Mouse (Mus musculus): ENCODE results near the gene Hao2. TPM values are rescaled to one million over a fixed set of nuclear protein-coding genes. Genes with fewer than 3 reads are reported as not detected.

The Hao2 gene
- polyA plus RNA-seq, 1 experiment from 2014 or later: not detected

DNA sequence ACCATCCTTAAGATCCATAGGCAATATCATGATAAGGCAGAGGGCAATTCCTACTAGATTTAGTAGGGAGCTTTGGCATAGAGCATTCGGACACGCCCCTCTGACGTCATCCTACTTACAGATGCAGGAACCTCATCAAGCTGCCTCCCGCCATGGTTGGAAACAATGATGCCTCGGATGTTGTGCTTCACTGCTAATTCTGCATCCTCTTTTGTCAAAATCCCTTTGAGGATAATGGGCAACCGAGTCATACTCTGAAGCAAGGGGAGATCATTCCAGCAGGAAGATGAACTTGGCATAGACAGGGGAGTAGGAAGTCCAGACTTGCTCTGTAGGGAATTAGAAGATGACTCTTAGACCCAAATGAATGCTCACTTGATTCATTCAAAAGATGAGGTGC lies 12.8 kb downstream of the Hao2 start:
- no peaks in the 10 kb centered on the region for H3K27me3 ChIP-seq (ENCODE audit: control insufficient read depth, insufficient read depth, low read length)
- 73% methylated on average over 6 of the region's 6 CpGs for WGBS
- no peak overlapping the region for H3K9ac ChIP-seq
- no peak for DNase-seq (ENCODE audit: low spot score)
- H3K9me3 ChIP-seq (ENCODE audit: control insufficient read depth, low read length): no peaks in the 10 kb centered on the region
- H3K4me3 ChIP-seq (replicated peaks; ENCODE audit: low read length): no peak overlapping the region
- H3K36me3 ChIP-seq (replicated peaks; ENCODE audit: control insufficient read depth, insufficient read depth): no peaks in the 10 kb centered on the region
- ATAC-seq (ENCODE audit: low FRiP score): no peak
- no peak overlapping the region for H3K27ac ChIP-seq
- no peak overlapping the region for H3K4me2 ChIP-seq (replicated peaks)
- H3K4me1 ChIP-seq (replicated peaks; ENCODE audit: control insufficient read depth, insufficient read depth, low read length): no peaks in the 10 kb centered on the region

DNA sequence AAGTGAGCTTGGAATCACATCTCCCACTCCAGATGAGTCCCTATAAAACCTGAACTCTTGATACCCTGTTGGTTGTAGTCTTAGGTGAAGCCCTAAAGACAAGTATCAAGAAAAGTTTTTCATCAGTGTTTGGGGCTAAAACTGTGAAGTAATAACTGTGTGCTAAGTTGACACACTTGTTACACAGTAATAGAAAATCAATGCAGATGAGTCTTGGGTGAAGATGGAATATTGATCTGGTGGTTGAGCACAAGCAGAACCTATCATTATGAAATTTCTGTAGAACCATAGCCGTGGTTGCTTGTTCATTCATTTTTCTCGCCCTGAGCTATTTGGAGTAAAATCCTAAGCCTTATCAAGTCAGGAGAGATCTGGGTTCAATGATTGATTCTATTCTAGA lies 24.8 kb downstream of the Hao2 start:
- no peak overlapping the region for H3K27ac ChIP-seq
- no peak overlapping the region for H3K9ac ChIP-seq
- no peak overlapping the region for H3K4me2 ChIP-seq (replicated peaks)
- no peaks in the 10 kb centered on the region for H3K9me3 ChIP-seq (ENCODE audit: control insufficient read depth, low read length)
- no peaks in the 10 kb centered on the region for H3K27me3 ChIP-seq (ENCODE audit: control insufficient read depth, insufficient read depth, low read length)
- DNase-seq (ENCODE audit: low spot score) (no peak), ATAC-seq (ENCODE audit: low FRiP score) (no peak)
- no peaks in the 10 kb centered on the region for H3K4me1 ChIP-seq (replicated peaks; ENCODE audit: control insufficient read depth, insufficient read depth, low read length)
- H3K4me3 ChIP-seq (replicated peaks; ENCODE audit: low read length): no peak overlapping the region
- WGBS: 85% methylated on average over 2 of the region's 2 CpGs
- no peaks in the 10 kb centered on the region for H3K36me3 ChIP-seq (replicated peaks; ENCODE audit: control insufficient read depth, insufficient read depth)

DNA sequence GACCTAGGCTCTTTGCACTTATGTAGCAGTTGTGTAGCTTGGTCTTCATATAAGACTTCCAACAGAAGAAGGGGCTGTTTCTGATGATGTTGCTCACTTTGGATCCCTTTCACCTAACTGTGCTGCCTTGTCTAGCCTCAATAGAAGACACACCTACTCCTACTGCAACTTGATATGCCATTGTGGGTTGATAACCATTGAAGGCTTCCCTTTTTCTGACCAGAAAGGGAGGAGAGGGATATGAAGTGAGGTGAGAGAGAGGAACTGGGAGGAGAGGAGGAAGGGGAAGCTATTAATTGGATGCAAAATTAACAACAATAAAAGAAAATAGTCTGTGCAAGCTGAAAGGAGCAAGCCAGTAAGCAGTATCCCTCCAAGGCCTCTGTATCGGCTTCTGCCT lies 30.2 kb downstream of the Hao2 start:
- H3K4me1 ChIP-seq (replicated peaks; ENCODE audit: control insufficient read depth, insufficient read depth, low read length): no peaks in the 10 kb centered on the region
- no peaks in the 10 kb centered on the region for H3K9me3 ChIP-seq (ENCODE audit: control insufficient read depth, low read length)
- no peaks in the 10 kb centered on the region for H3K36me3 ChIP-seq (replicated peaks; ENCODE audit: control insufficient read depth, insufficient read depth)
- H3K4me2 ChIP-seq (replicated peaks): no peak overlapping the region
- WGBS: 95% methylated on average over 1 of the region's 1 CpGs
- H3K27ac ChIP-seq: no peak overlapping the region
- no peaks in the 10 kb centered on the region for H3K27me3 ChIP-seq (ENCODE audit: control insufficient read depth, insufficient read depth, low read length)
- H3K9ac ChIP-seq: no peak overlapping the region
- DNase-seq (ENCODE audit: low spot score) (no peak), ATAC-seq (ENCODE audit: low FRiP score) (no peak)
- no peak overlapping the region for H3K4me3 ChIP-seq (replicated peaks; ENCODE audit: low read length)

DNA sequence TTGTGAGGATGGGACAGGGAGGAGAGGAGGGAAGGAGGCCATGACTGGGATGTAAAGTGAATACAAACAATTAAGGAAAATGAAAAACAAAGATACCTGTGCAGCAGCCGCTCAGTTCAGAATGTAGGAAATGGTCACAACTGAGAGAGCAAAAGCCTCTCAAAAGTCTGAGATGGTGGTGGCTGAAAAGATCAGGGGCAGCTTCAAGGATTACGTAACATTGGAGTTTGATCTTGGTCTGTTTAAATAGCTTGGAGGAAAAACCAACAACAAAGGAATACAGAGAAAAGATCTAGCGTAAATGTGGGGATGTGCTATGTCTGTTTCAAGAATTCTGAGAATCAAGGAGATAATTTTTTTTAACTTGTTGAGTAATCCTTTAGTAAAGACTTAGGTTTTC lies 33.5 kb downstream of the Hao2 start, which contains the start of gene Hsd3b1:
TSS of gene Hsd3b1 (minus strand) at position 219 of the 400 bp plus-strand sequence.
- no peak within 1 kb of the TSS for H3K27ac ChIP-seq
- no peak for ATAC-seq (ENCODE audit: low FRiP score)
- H3K27me3 ChIP-seq (ENCODE audit: control insufficient read depth, insufficient read depth, low read length): no peaks in the 10 kb centered on the region
- H3K4me3 ChIP-seq (replicated peaks; ENCODE audit: low read length): no peak within 1 kb of the TSS
- H3K4me2 ChIP-seq (replicated peaks): no peak within 1 kb of the TSS
- H3K4me1 ChIP-seq (replicated peaks; ENCODE audit: control insufficient read depth, insufficient read depth, low read length): no peaks in the 10 kb centered on the region
- no peaks in the 10 kb centered on the region for H3K9me3 ChIP-seq (ENCODE audit: control insufficient read depth, low read length)
- 88% methylated on average over 3 of the region's 3 CpGs for whole genome bisulfite sequencing
- no peak within 1 kb of the TSS for H3K9ac ChIP-seq
- no peaks in the 10 kb centered on the region for H3K36me3 ChIP-seq (replicated peaks; ENCODE audit: control insufficient read depth, insufficient read depth)
- DNase-seq (ENCODE audit: low spot score): no peak

DNA sequence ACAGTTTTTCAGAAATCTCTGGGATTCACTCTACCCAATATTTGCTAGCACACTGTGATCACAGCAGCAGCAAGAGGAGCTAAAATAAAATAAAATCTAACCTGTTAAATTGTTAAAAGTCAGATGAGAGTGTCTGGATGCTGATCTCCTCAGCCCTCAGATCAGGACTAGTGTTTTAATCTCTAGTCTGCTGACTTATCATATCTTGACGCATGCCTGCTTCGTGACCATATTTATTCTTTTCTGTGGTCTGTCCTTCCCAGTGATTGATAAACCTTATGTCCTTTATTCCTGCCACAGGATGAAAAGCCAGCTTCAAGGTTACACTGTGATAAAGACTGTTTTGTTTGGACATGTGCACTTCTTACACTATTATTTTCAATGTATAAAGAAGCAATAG lies 35.0 kb downstream of the Hao2 start:
- DNase-seq (ENCODE audit: low spot score) (no peak), ATAC-seq (ENCODE audit: low FRiP score) (no peak)
- no peaks in the 10 kb centered on the region for H3K27me3 ChIP-seq (ENCODE audit: control insufficient read depth, insufficient read depth, low read length)
- H3K9ac ChIP-seq: no peak overlapping the region
- H3K27ac ChIP-seq: no peak overlapping the region
- H3K36me3 ChIP-seq (replicated peaks; ENCODE audit: control insufficient read depth, insufficient read depth): no peaks in the 10 kb centered on the region
- no peak overlapping the region for H3K4me2 ChIP-seq (replicated peaks)
- 93% methylated on average over 2 of the region's 2 CpGs for WGBS
- no peak overlapping the region for H3K4me3 ChIP-seq (replicated peaks; ENCODE audit: low read length)
- no peaks in the 10 kb centered on the region for H3K9me3 ChIP-seq (ENCODE audit: control insufficient read depth, low read length)
- no peaks in the 10 kb centered on the region for H3K4me1 ChIP-seq (replicated peaks; ENCODE audit: control insufficient read depth, insufficient read depth, low read length)

DNA sequence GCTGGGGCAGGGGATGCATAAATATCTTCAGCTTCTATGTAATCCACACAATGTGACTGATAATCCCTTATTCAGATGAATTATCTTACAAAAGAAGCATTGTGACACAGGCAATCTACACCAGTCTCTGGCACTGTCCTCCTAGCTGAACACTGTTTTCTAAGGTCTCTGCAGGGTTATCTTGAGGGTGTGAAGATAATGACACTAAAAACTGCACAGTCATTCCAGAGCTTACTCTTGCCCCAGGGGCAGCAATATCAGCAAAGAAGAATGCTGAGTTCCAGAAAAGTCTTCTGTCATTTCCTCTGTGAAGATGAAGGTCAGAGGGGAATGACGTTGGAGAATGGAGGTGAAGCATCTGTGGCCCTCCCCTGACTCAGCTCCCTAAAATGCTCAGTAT lies 36.1 kb downstream of the Hao2 start:
- Histone ChIP-seq H3K4me2 (replicated peaks) (no peak overlapping the region), H3K27ac (no peak overlapping the region), H3K27me3 (ENCODE audit: control insufficient read depth, insufficient read depth, low read length) (no peaks in the 10 kb centered on the region), H3K9ac (no peak overlapping the region), H3K4me3 (replicated peaks; ENCODE audit: low read length) (no peak overlapping the region), H3K4me1 (replicated peaks; ENCODE audit: control insufficient read depth, insufficient read depth, low read length) (no peaks in the 10 kb centered on the region), H3K9me3 (ENCODE audit: control insufficient read depth, low read length) (no peaks in the 10 kb centered on the region), H3K36me3 (replicated peaks; ENCODE audit: control insufficient read depth, insufficient read depth) (no peaks in the 10 kb centered on the region)
- ATAC-seq (ENCODE audit: low FRiP score) (no peak), DNase-seq (ENCODE audit: low spot score) (no peak)
- 75% methylated on average over 1 of the region's 1 CpGs for WGBS

DNA sequence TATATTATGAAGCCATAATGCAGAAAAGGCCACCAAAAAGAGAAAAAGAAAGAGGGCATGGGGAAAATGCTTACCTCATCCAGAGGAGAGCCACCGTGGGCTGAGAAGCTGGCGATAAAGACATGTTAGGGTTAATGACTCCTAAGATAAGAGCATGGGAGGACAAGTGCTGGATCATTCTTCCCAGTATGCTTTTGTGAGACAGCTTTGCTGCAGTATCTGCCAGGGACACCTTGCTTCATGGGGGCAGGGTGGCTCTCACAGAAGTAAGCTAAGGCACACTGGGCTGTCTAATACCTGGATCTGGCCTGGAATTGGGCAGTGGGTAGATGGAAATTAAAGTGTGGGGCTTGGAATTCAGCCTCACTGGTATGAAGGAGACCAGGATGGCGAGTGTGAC lies 37.9 kb downstream of the Hao2 start:
- no peak for ATAC-seq (ENCODE audit: low FRiP score)
- 85% methylated on average over 3 of the region's 3 CpGs for WGBS
- no peak for DNase-seq (ENCODE audit: low spot score)
- no peak overlapping the region for H3K4me3 ChIP-seq (replicated peaks; ENCODE audit: low read length)
- no peaks in the 10 kb centered on the region for H3K4me1 ChIP-seq (replicated peaks; ENCODE audit: control insufficient read depth, insufficient read depth, low read length)
- H3K36me3 ChIP-seq (replicated peaks; ENCODE audit: control insufficient read depth, insufficient read depth): no peaks in the 10 kb centered on the region
- H3K27me3 ChIP-seq (ENCODE audit: control insufficient read depth, insufficient read depth, low read length): no peaks in the 10 kb centered on the region
- H3K4me2 ChIP-seq (replicated peaks): no peak overlapping the region
- H3K27ac ChIP-seq: no peak overlapping the region
- no peak overlapping the region for H3K9ac ChIP-seq
- H3K9me3 ChIP-seq (ENCODE audit: control insufficient read depth, low read length): no peaks in the 10 kb centered on the region

DNA sequence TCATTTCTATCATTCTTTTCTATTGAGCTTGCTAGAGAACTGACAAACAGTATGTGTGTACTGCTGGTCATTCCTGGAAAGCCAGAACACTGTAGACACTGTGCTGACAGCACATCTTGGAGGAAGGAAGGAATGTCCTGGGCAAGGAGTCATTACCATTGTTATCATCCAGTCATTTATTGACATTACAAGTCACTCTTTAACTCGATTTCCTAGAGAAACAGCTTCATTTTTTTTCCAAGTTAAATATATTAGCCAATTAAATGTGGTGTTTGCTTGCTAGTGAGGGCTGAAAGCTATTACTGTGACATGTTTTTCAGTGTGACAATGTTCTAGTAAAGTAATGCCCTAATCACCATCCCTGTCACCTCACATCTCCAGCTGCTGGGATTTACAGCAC lies 39.4 kb downstream of the Hao2 start:
- H3K9ac ChIP-seq: no peak overlapping the region
- no peak for ATAC-seq (ENCODE audit: low FRiP score)
- no peaks in the 10 kb centered on the region for H3K9me3 ChIP-seq (ENCODE audit: control insufficient read depth, low read length)
- no peak overlapping the region for H3K4me2 ChIP-seq (replicated peaks)
- no peaks in the 10 kb centered on the region for H3K36me3 ChIP-seq (replicated peaks; ENCODE audit: control insufficient read depth, insufficient read depth)
- H3K4me3 ChIP-seq (replicated peaks; ENCODE audit: low read length): no peak overlapping the region
- H3K27me3 ChIP-seq (ENCODE audit: control insufficient read depth, insufficient read depth, low read length): no peaks in the 10 kb centered on the region
- no peak overlapping the region for H3K27ac ChIP-seq
- WGBS: 38% methylated on average over 1 of the region's 1 CpGs
- H3K4me1 ChIP-seq (replicated peaks; ENCODE audit: control insufficient read depth, insufficient read depth, low read length): no peaks in the 10 kb centered on the region
- DNase-seq (ENCODE audit: low spot score): no peak

DNA sequence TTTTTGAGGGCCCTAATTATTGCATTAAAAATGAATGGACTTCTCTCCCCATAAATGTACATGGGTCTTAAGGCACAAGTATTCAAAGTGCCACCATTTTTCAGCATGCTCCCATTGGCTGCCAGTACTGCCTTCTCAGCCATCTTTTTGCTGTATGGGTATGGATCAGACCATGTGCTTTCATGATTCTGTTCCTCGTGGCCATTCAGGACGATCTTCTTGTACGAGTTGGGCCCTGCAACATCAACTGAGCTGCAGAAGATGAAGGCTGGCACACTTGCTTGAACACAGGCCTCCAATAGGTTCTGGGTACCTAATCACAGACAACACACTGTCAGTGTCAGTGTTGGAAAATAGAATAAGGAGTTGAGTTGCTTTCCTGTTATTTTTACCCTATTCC lies 40.0 kb downstream of the Hao2 start:
- Histone ChIP-seq H3K27ac (no peak overlapping the region), H3K4me3 (replicated peaks; ENCODE audit: low read length) (no peak overlapping the region), H3K4me2 (replicated peaks) (no peak overlapping the region), H3K27me3 (ENCODE audit: control insufficient read depth, insufficient read depth, low read length) (no peaks in the 10 kb centered on the region), H3K9me3 (ENCODE audit: control insufficient read depth, low read length) (no peaks in the 10 kb centered on the region), H3K4me1 (replicated peaks; ENCODE audit: control insufficient read depth, insufficient read depth, low read length) (no peaks in the 10 kb centered on the region), H3K9ac (no peak overlapping the region), H3K36me3 (replicated peaks; ENCODE audit: control insufficient read depth, insufficient read depth) (no peaks in the 10 kb centered on the region)
- ATAC-seq (ENCODE audit: low FRiP score): no peak
- no peak for DNase-seq (ENCODE audit: low spot score)
- WGBS: 96% methylated on average over 3 of the region's 3 CpGs

DNA sequence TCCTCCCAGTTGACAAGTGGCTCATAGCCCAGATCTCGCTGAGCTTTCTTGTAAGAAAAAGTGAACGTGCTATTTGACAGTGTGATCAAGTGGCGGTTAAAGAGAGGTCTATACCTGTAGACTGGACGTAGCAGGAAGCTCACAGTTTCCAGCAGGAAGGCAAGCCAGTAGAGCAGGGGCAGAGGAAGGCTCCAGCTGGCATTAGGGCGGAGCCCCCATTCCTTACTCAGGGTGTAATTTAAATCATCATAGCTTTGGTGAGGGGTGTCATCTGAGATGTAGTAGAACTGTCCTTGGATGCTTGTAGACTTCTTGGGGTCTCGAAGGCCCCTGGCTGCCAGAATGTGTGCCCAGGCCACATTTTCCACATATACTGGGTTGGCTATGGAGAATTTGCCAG lies 40.4 kb downstream of the Hao2 start:
- no peaks in the 10 kb centered on the region for H3K27me3 ChIP-seq (ENCODE audit: control insufficient read depth, insufficient read depth, low read length)
- no peak overlapping the region for H3K4me3 ChIP-seq (replicated peaks; ENCODE audit: low read length)
- ATAC-seq (ENCODE audit: low FRiP score) (no peak), DNase-seq (ENCODE audit: low spot score) (no peak)
- WGBS: 91% methylated on average over 6 of the region's 6 CpGs
- H3K9ac ChIP-seq: no peak overlapping the region
- no peaks in the 10 kb centered on the region for H3K36me3 ChIP-seq (replicated peaks; ENCODE audit: control insufficient read depth, insufficient read depth)
- no peaks in the 10 kb centered on the region for H3K9me3 ChIP-seq (ENCODE audit: control insufficient read depth, low read length)
- no peak overlapping the region for H3K27ac ChIP-seq
- no peak overlapping the region for H3K4me2 ChIP-seq (replicated peaks)
- no peaks in the 10 kb centered on the region for H3K4me1 ChIP-seq (replicated peaks; ENCODE audit: control insufficient read depth, insufficient read depth, low read length)

Measured in hindbrain, embryonic 14.5 days (tissue).